14 mouse cellular contexts compared by ENCODE assay signal in the genomic region with DNA sequence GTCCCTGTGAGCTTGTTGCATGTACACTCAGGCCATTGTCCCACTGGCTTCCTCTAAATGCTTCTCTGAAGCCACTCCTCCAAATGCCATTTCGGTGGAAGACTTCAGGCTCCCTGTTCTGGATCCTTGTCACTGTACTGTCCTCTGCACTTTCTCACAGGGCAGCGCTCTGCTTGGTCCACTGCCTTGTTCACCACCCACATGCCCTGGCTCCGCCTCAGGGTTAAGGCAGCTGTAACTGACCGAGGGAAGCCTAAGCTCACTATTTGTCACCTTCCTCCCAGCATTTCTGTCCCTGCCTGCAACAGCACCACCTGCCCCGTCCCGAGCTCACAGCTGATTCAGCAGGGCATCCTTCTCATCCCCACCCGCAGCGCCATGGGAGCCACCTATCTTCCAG.
"Had no signal": no experiment of that assay in that cellular context is flagged by ENCODE, and none has a peak within 500 bp of the region (broad histone marks: within the 10 kb centered on the region; RNA-seq: fewer than 3 reads in every experiment).

No protein-coding gene starts in this region.

- ATAC-seq: intestine, embryonic 16.5 days; lung, postnatal 0 days had no signal

- H3K4me3 ChIP-seq: left cerebral cortex, adult 2 months; limb, embryonic 10.5 days; liver, embryonic 15.5 days; midbrain, embryonic 10.5 days; myocyte; neural tube, embryonic 15.5 days had no signal

- H3K27ac ChIP-seq: left cerebral cortex, adult 2 months; limb, embryonic 10.5 days; liver, embryonic 15.5 days; midbrain, embryonic 10.5 days; neural tube, embryonic 15.5 days; stomach, postnatal 0 days had no signal

- H3K9me3 ChIP-seq: limb, embryonic 10.5 days; liver, embryonic 15.5 days; midbrain, embryonic 10.5 days; neural tube, embryonic 15.5 days had no signal

- DNase-seq: lung, adult 2 months; lung, postnatal 36 days; midbrain, embryonic 14.5 days; thymus, postnatal 14 days had no signal

- H3K9ac ChIP-seq: liver, embryonic 15.5 days; neural tube, embryonic 15.5 days had no signal

- H3K27me3 ChIP-seq: liver, embryonic 15.5 days; neural tube, embryonic 15.5 days had no signal

- H3K4me2 ChIP-seq: liver, embryonic 11.5 days; liver, embryonic 15.5 days; neural tube, embryonic 15.5 days had no signal
